Mouse (Mus musculus): ENCODE measurements around the gene Nudt14.
A peak's percentile ranks its signal among the peaks of the same experiment; 100 is the strongest.

Nudt14 gene

GRCm38 (mm10) chr12:112914527-112914926 is 27.4 kb downstream of the Nudt14 start:
- DNase-seq (ENCODE audit: low spot score in 2 of 2), result no peak

GRCm38 (mm10) chr12:112912951-112913745 is 28.8 kb downstream of the Nudt14 start:
- no peak for DNase-seq (ENCODE audit: low spot score in 2 of 2)

- DNase-seq (ENCODE audit: low spot score in 2 of 2), result no peak
Measured at GRCm38 (mm10) chr12:112911701-112912100, 30.2 kb downstream of the Nudt14 start.

- no peak for DNase-seq (ENCODE audit: low spot score in 2 of 2)
Measured at GRCm38 (mm10) chr12:112908991-112909390, 32.9 kb downstream of the Nudt14 start.

GRCm38 (mm10) chr12:112905001-112905400 is 36.9 kb downstream of the Nudt14 start:
- peak in 1 of 2 experiments; percentile 16 for DNase-seq (ENCODE audit: low spot score in 2 of 2)

- DNase-seq (ENCODE audit: low spot score in 2 of 2), result peak in 1 of 2 experiments; percentile 17
Measured at GRCm38 (mm10) chr12:112903941-112904340, 38.0 kb downstream of the Nudt14 start.

GRCm38 (mm10) chr12:112900641-112901040 is 41.3 kb downstream of the Nudt14 start:
- DNase-seq (ENCODE audit: low spot score in 2 of 2), result peak in 1 of 2 experiments; percentile 14

GRCm38 (mm10) chr12:112898960-112899359 is 43.0 kb downstream of the Nudt14 start:
- DNase-seq (ENCODE audit: low spot score in 2 of 2), result no peak

- DNase-seq (ENCODE audit: low spot score in 2 of 2), result no peak
Measured at GRCm38 (mm10) chr12:112898351-112898750, 43.6 kb downstream of the Nudt14 start.

GRCm38 (mm10) chr12:112897522-112898212 is 44.3 kb downstream of the Nudt14 start:
- DNase-seq (ENCODE audit: low spot score in 2 of 2), result peak in 1 of 2 experiments; percentile 17

GRCm38 (mm10) chr12:112894969-112895368 is 47.0 kb downstream of the Nudt14 start:
- DNase-seq (ENCODE audit: low spot score in 2 of 2), result peak in 1 of 2 experiments; percentile 16

- DNase-seq (ENCODE audit: low spot score in 2 of 2), result no peak
Measured at GRCm38 (mm10) chr12:112894303-112894884, 47.5 kb downstream of the Nudt14 start.

- no peak for DNase-seq (ENCODE audit: low spot score in 2 of 2)
Measured at GRCm38 (mm10) chr12:112885465-112885864, 56.5 kb downstream of the Nudt14 start.
